Mouse (Mus musculus) erythroid progenitor cell, adult 5-6 weeks (primary cell): Measurements from ENCODE around the gene Olfr1282. TPM values are rescaled to one million over a fixed set of nuclear protein-coding genes. Genes with fewer than 3 reads are reported as not detected.
"Not testable (repeated sequence)": the region's sequence is repeated elsewhere in the genome, so short reads cannot be mapped to it uniquely, and the experiment has no call there.

Source experiments
- ATAC-seq: replicated peaks from 2 replicates; pipeline ENCODE4 v1.8.0; 2016; ENCODE audit warnings: moderate number of reproducible peaks, mild to moderate bottlenecking, moderate TSS enrichment, inconsistent platforms; ENCODE audit not compliant: poor library complexity, low FRiP score, severe bottlenecking
- total RNA-seq, 2 experiments: library from RNA; stranded (forward) in 1 of 2; stranded (reverse) in 1 of 2; fragments of 150-400 nt in 1 of 2; fragments of 186-747, 209-891 nt in 1 of 2; gene quantifications; 2 replicates each; pipeline versions ENCODE4 v1.2.3 to v1.2.4; 2015 to 2017; ENCODE audit warnings: low replicate concordance in 2 of 2

The Olfr1282 gene
- total RNA-seq (2015; ENCODE audit: low replicate concordance) (not detected in 2 replicates), total RNA-seq (2017; ENCODE audit: low replicate concordance) (not detected in 2 replicates)

DNA sequence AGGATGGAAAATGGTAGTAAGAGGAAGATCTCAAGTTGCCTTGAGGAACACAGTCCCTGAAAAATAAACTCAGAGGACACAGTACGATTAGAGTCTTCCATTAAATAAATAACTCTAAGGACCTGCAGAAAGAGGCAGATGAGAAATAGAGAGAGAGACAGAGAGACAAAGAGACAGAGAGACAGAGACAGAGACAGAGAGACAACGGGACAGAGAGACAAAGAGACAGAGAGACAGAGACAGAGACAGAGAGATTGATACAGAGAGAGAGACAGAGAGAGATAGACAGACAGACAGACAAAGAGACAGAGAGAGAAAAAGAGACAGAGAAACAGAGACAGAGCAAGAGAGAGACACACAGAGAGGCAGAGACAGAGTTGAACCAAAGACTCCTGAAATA, at the start of gene Olfr1282:
Gene Olfr1282, minus strand, starts transcription at position 101 of the 400 bp plus-strand sequence.
- ATAC-seq = no peak

DNA sequence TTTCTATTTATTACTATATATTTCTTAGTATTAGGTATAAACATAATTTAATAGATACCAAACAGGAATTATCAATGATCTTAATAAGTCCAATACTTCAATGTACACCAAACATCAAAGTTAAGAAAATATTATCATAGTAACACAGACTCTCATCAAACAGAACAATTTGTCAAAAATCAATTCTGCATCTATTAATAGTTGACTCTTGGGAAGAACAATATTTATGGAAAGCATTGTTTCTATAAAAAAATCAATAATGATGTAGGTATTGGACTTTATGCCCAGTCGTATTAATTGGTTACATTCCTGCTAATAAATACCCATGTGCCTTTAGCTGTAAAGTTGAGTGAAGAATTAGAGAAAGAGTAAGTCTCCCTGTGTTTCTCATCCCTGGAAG, 39.3 kb upstream of the Olfr1282 start, which contains the start of gene Olfr1284:
Gene Olfr1284, plus strand, starts transcription at position 301 of the 400 bp plus-strand sequence.
- ATAC-seq = no peak

DNA sequence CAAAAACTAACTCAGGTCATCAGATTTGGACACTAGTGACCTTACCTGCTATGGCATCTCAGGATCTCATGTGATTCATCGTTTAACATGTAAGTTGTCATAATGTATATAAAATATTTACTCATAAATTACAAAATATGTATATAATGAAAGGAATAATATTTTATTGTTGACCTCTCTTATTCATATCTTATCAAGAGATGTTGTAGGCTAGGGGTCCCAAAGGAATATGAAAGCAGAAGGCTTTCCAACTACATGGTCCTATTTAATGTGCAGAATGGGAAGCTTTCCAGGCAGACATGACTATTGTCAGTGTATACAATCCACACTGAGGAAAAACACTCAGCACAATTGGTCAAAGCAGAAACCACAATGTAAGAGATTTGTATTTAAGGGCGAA, 30.6 kb upstream of the Olfr1282 start, which contains the start of gene Olfr1283:
Gene Olfr1283, plus strand, starts transcription at position 301 of the 400 bp plus-strand sequence.
- ATAC-seq = no peak

DNA sequence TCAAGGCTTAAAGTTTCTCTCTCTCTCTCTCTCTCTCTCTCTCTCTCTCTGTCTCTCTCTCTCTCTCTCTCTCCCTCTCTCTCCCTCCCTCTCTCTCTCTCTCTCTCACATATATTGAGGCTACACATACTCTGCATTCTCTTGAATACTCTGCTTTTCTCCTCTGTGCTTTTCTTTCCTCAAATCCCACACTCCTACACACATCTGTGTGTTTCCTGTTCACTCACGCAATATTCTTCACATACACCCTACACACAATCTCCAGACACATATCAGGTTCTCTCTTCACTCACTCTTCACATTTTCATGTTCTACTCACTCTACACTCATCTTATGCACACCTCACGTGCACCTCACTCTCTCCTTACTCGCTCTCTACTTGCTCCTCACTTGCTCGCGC, 2.2 kb downstream of the Olfr1282 start:
- not testable (repeated sequence) for ATAC-seq

DNA sequence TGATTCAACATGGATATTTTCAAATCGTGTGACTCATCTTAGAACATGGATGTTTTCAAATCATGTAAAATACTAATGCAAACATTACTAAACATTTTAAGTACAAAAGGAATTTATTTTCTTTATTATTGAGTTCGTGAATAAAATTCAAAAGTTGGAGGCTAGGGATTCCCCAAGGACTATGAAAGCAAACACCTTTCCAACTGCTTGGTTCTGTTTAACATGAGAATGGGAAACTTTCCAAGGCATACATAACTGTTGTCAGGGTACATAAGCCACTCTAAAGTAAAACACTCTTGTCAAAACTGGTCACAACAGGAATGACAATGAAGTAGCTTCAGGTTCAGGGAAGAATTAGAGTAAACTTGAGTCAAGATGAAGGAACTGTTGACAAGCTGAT, 9.7 kb downstream of the Olfr1282 start, which contains the start of gene Olfr1281:
Gene Olfr1281, plus strand, starts transcription at position 301 of the 400 bp plus-strand sequence.
- no peak for ATAC-seq

DNA sequence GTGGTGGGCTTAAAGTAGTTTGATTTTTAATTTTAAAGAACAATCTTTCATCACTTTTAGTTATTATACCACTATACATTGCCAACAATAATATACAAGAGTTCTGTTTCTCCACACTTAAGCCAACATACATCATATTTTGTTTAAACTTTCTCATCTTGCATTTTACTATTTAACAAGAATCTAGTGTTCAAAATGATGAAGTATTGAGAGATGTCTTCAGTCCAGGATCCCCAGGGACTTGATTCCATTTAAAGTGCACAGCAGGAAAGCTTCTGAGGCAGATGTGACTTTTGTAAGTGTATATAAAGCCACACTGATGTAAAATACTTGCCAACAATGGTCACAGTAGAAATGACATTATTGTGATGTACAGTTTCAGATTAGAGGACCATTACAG, 22.2 kb downstream of the Olfr1282 start, which contains the start of gene Olfr1280:
Gene Olfr1280, plus strand, starts transcription at position 301 of the 400 bp plus-strand sequence.
- no peak for ATAC-seq

DNA sequence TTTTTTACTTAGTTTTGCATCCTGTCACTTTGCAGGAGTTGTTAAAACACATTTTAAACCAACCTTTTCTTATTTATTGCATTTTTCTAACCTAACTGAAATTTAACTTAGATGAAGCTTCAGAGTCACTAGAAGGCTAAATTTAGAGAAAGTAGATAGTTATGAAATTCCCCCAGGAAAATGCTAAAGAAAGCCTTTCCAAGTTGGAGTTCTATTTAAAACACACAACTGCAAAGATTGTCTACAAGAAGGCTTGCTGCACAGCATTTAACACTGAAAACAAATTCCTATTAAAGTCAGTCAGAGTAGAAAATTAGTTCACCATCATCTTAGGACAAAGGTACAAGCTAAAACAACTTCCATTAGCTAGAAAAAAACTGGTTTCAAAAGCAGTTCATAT, 35.5 kb downstream of the Olfr1282 start, which contains the start of gene Olfr1279:
Gene Olfr1279, plus strand, starts transcription at position 262 of the 400 bp plus-strand sequence.
- ATAC-seq = no peak

DNA sequence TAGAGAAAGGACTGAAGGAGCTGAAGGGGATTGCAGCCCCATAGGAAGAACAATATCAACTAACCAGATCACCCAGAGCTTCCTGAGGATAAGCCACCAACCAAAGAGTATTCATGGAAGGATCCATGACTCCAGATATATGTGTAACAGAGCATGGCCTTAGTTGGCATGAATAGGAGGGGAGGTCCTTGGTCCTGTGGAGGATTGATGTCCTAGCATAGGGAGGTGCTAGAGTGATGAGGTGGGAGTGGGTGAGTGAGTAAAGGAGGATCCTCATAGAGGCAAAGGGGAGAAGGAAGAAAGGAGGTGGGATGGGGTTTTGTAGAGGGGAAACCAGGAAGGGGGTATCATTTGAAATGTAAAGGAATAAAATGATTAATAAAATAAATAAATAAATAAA, 37.3 kb downstream of the Olfr1282 start:
- ATAC-seq = no peak

DNA sequence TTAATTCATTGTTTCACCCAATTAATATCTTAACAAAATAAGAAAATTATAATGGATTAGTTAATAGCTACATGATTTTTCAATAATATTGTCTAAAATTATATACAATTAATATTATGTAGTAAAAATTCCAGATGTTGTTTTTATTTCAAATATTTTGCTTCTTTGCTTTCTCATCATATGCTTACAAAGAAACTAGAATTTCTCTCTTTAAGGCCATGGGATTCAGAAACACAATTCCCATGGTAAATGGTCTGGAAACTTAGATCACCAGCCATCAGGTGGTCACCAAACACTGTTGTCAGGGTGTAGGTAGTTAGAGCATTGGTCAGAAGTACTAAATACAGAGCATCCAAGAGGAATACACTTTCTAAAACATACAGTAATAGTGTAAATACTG, 46.0 kb downstream of the Olfr1282 start, which contains the start of gene Olfr1278:
Gene Olfr1278, plus strand, starts transcription at position 301 of the 400 bp plus-strand sequence.
- no peak for ATAC-seq

Other genes starting within 250 kb of the Olfr1282 start
- not detected in 2 replicates for gene Gm13941, start 230.1 kb downstream of the Olfr1282 start, total RNA-seq (2015; ENCODE audit: low replicate concordance)
- gene Gm13941, start 230.1 kb downstream of the Olfr1282 start, total RNA-seq (2017; ENCODE audit: low replicate concordance) = not detected in 2 replicates
- gene Gm15130, start 183.1 kb downstream of the Olfr1282 start, total RNA-seq (2015; ENCODE audit: low replicate concordance) = not detected in 2 replicates
- gene Gm15130, start 183.1 kb downstream of the Olfr1282 start, total RNA-seq (2017; ENCODE audit: low replicate concordance) = not detected in 2 replicates
- gene 4930430A15Rik, start 106.5 kb downstream of the Olfr1282 start, total RNA-seq (2015; ENCODE audit: low replicate concordance) = not detected in 2 replicates
- not detected in 2 replicates for gene 4930430A15Rik, start 106.5 kb downstream of the Olfr1282 start, total RNA-seq (2017; ENCODE audit: low replicate concordance)
- not detected in 2 replicates for gene Olfr1275, start 100.8 kb downstream of the Olfr1282 start, total RNA-seq (2015; ENCODE audit: low replicate concordance)
- not detected in 2 replicates for gene Olfr1275, start 100.8 kb downstream of the Olfr1282 start, total RNA-seq (2017; ENCODE audit: low replicate concordance)
- gene Olfr1276, start 81.6 kb downstream of the Olfr1282 start, total RNA-seq (2015; ENCODE audit: low replicate concordance) = not detected in 2 replicates
- gene Olfr1276, start 81.6 kb downstream of the Olfr1282 start, total RNA-seq (2017; ENCODE audit: low replicate concordance) = not detected in 2 replicates
- gene Olfr1277, start 62.0 kb downstream of the Olfr1282 start, total RNA-seq (2015; ENCODE audit: low replicate concordance) = not detected in 2 replicates
- not detected in 2 replicates for gene Olfr1277, start 62.0 kb downstream of the Olfr1282 start, total RNA-seq (2017; ENCODE audit: low replicate concordance)
- gene Olfr1278, start 45.9 kb downstream of the Olfr1282 start, total RNA-seq (2015; ENCODE audit: low replicate concordance) = not detected in 2 replicates
- gene Olfr1278, start 45.9 kb downstream of the Olfr1282 start, total RNA-seq (2017; ENCODE audit: low replicate concordance) = not detected in 2 replicates
- gene Olfr1279, start 35.4 kb downstream of the Olfr1282 start, total RNA-seq (2015; ENCODE audit: low replicate concordance) = not detected in 2 replicates
- not detected in 2 replicates for gene Olfr1279, start 35.4 kb downstream of the Olfr1282 start, total RNA-seq (2017; ENCODE audit: low replicate concordance)
- gene Olfr1280, start 22.1 kb downstream of the Olfr1282 start, total RNA-seq (2015; ENCODE audit: low replicate concordance) = not detected in 2 replicates
- gene Olfr1280, start 22.1 kb downstream of the Olfr1282 start, total RNA-seq (2017; ENCODE audit: low replicate concordance) = not detected in 2 replicates
- gene Olfr1281, start 9.6 kb downstream of the Olfr1282 start, total RNA-seq (2015; ENCODE audit: low replicate concordance) = not detected in 2 replicates
- gene Olfr1281, start 9.6 kb downstream of the Olfr1282 start, total RNA-seq (2017; ENCODE audit: low replicate concordance) = not detected in 2 replicates
- not detected in 2 replicates for gene Olfr1283, start 30.7 kb upstream of the Olfr1282 start, total RNA-seq (2015; ENCODE audit: low replicate concordance)
- not detected in 2 replicates for gene Olfr1283, start 30.7 kb upstream of the Olfr1282 start, total RNA-seq (2017; ENCODE audit: low replicate concordance)
- not detected in 2 replicates for gene Olfr1284, start 39.4 kb upstream of the Olfr1282 start, total RNA-seq (2015; ENCODE audit: low replicate concordance)
- gene Olfr1284, start 39.4 kb upstream of the Olfr1282 start, total RNA-seq (2017; ENCODE audit: low replicate concordance) = not detected in 2 replicates
- not detected in 2 replicates for gene Olfr1286, start 87.0 kb upstream of the Olfr1282 start, total RNA-seq (2015; ENCODE audit: low replicate concordance)
- gene Olfr1286, start 87.0 kb upstream of the Olfr1282 start, total RNA-seq (2017; ENCODE audit: low replicate concordance) = not detected in 2 replicates
- gene Olfr1287, start 113.1 kb upstream of the Olfr1282 start, total RNA-seq (2015; ENCODE audit: low replicate concordance) = not detected in 2 replicates
- gene Olfr1287, start 113.1 kb upstream of the Olfr1282 start, total RNA-seq (2017; ENCODE audit: low replicate concordance) = not detected in 2 replicates
- not detected in 2 replicates for gene Olfr1288, start 138.0 kb upstream of the Olfr1282 start, total RNA-seq (2015; ENCODE audit: low replicate concordance)
- gene Olfr1288, start 138.0 kb upstream of the Olfr1282 start, total RNA-seq (2017; ENCODE audit: low replicate concordance) = not detected in 2 replicates
- not detected in 2 replicates for gene Olfr1289, start 144.7 kb upstream of the Olfr1282 start, total RNA-seq (2015; ENCODE audit: low replicate concordance)
- gene Olfr1289, start 144.7 kb upstream of the Olfr1282 start, total RNA-seq (2017; ENCODE audit: low replicate concordance) = not detected in 2 replicates
- gene Olfr1290, start 157.8 kb upstream of the Olfr1282 start, total RNA-seq (2015; ENCODE audit: low replicate concordance) = not detected in 2 replicates
- not detected in 2 replicates for gene Olfr1290, start 157.8 kb upstream of the Olfr1282 start, total RNA-seq (2017; ENCODE audit: low replicate concordance)
- not detected in 2 replicates for gene Olfr1291-ps1, start 161.1 kb upstream of the Olfr1282 start, total RNA-seq (2015; ENCODE audit: low replicate concordance)
- gene Olfr1291-ps1, start 161.1 kb upstream of the Olfr1282 start, total RNA-seq (2017; ENCODE audit: low replicate concordance) = not detected in 2 replicates
- not detected in 2 replicates for gene Olfr1293-ps, start 189.1 kb upstream of the Olfr1282 start, total RNA-seq (2015; ENCODE audit: low replicate concordance)
- not detected in 2 replicates for gene Olfr1293-ps, start 189.1 kb upstream of the Olfr1282 start, total RNA-seq (2017; ENCODE audit: low replicate concordance)
- gene Olfr1294, start 204.2 kb upstream of the Olfr1282 start, total RNA-seq (2015; ENCODE audit: low replicate concordance) = not detected in 2 replicates
- gene Olfr1294, start 204.2 kb upstream of the Olfr1282 start, total RNA-seq (2017; ENCODE audit: low replicate concordance) = not detected in 2 replicates
- gene Olfr1295, start 233.6 kb upstream of the Olfr1282 start, total RNA-seq (2015; ENCODE audit: low replicate concordance) = not detected in 2 replicates
- gene Olfr1295, start 233.6 kb upstream of the Olfr1282 start, total RNA-seq (2017; ENCODE audit: low replicate concordance) = not detected in 2 replicates